Mouse (Mus musculus): ENCODE results near the gene Tmem136.
A peak's percentile ranks its signal among the peaks of the same experiment; 100 is the strongest.
"Not testable (repeated sequence)": the region's sequence is repeated elsewhere in the genome, so short reads cannot be mapped to it uniquely, and the experiment has no call there.

The Tmem136 gene

GRCm38 (mm10) chr9:43116134-43116996, at the start of gene Tmem136:
Gene Tmem136, minus strand, starts transcription at chr9:43116570.
- DNase-seq (ENCODE audit: low spot score): peak; percentile 73

DNA sequence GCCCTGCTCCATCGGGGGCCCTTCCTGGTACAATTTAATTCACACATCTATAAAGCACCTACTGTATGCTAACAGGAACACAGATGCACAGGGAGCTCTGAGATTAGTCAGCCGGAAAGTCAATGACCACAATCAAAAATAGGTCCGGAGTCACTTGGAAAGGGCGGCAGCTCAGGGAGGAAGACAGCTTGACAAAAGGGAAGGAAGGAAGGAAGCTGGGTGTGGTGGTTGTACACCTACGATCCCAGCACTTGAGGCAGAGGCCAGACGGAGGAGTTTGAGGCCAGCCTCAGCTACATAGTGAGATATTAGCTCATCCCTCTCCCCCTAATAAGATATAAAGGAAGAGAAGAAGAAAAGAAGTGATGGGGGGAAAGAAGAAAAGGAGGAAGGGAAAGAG, 39.6 kb upstream of the Tmem136 start:
- DNase-seq (ENCODE audit: low spot score): no peak

GRCm38 (mm10) chr9:43151779-43152178, 35.4 kb upstream of the Tmem136 start:
- no peak for DNase-seq (ENCODE audit: low spot score)

DNA sequence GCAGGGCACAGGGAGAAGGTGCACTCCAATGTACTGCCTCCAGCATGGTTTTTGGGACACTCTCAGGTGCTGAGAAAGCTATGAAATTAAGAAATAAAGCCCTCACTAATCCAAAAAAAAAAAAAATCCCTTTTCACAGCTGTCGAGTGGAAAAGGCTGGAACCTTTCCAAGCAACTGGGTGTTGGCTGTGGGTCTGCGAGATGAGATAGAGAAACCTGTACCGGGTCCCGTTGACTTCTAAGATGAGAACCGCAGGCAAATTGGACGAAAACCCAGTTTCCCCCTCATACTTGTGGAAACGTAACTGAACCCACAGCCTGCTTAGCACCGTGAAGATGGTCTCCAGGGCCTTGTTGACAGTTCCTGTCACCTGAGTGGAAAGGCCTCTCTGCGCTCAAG, 34.6 kb upstream of the Tmem136 start:
- no peak for DNase-seq (ENCODE audit: low spot score)

DNA sequence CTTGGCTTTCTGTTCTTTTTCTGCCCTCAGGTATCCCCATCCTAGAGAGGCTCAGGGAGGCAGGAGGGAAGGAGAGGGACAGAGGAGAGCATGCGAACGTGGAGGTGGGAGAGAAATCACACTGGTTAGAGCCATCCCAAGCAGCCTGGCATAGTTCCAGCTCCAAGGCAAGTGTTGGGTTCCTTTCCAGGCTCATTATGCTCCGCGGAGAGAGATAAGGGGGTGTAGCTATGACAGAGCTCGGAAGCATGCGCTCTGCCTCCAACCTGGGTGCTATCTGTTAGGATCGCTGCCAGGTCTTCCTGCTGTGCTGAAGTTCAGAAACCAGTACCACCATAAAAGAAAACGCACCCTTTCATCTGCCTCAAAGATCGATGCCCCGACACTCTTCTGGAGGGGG, 33.7 kb upstream of the Tmem136 start:
- peak; percentile 29 for DNase-seq (ENCODE audit: low spot score)

GRCm38 (mm10) chr9:43149498-43149897, 33.1 kb upstream of the Tmem136 start:
- DNase-seq (ENCODE audit: low spot score): no peak

- DNase-seq (ENCODE audit: low spot score): no peak
These were observed 28.8 kb upstream of the Tmem136 start for GRCm38 (mm10) chr9:43145196-43145595.

GRCm38 (mm10) chr9:43144206-43144810, 27.9 kb upstream of the Tmem136 start:
- no peak for DNase-seq (ENCODE audit: low spot score)

GRCm38 (mm10) chr9:43141839-43142238, 25.5 kb upstream of the Tmem136 start:
- DNase-seq (ENCODE audit: low spot score): peak; percentile 56

GRCm38 (mm10) chr9:43133525-43133924, 17.2 kb upstream of the Tmem136 start:
- DNase-seq (ENCODE audit: low spot score): no peak

DNA sequence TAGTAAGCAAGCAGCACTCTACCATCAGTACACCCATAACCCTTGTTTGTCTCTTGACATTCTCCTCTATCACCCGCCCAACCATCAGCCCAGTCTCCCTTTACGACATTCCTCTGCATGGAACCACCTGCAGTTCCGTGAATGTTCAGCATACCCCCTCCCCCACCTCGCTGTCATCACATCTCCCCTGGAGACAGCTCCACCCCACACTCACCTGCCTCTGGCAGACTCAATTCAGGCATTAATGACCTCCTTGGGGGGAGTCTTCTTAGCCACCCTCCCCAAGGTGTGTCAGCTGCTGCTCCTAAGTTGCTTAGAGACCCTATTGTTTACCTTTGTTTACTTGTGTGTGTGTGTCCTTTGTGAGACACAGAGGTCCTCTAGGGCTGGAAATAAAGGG, 16.0 kb upstream of the Tmem136 start:
- DNase-seq (ENCODE audit: low spot score): no peak

DNA sequence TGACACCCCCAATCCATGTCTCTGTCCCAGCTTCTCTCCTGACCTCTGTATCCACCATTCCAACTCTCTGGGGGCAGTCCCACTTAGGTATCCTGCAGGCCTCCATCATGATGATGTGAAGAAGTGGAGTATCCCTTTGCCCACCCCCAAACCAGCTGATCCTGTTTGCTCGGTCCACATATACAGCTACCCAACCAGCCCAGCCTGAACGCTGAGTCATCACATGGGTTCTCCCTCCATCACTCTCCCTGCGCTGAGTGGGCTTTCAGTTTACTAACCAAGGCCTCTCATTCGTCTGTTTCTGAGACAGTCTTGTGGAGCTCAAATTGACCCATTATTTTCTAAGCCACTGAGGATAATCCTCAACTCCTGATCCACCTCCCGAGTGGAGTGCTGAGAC, 15.6 kb upstream of the Tmem136 start:
- no peak for DNase-seq (ENCODE audit: low spot score)

DNA sequence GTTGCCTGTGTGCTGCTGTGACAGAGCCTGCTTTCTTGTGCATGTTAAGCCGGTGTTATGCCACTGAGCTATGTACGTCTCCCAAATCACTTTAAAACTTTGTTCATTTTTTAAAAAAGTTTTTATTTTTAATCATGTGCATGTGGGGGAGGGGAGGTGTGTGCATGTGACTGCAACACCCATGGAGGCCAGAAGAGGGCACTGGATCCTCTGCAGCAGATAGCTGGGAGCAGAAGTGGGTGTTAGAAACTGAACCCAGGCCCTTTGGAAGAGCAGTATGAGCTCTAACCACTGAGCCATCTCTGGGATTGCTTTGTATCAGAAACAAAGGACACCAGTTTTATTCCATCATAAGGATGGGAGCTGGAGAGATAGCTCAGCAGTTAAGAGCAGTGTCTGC, 14.3 kb upstream of the Tmem136 start:
- DNase-seq (ENCODE audit: low spot score): no peak

GRCm38 (mm10) chr9:43127101-43127787, 10.9 kb upstream of the Tmem136 start:
- peak; percentile 47 for DNase-seq (ENCODE audit: low spot score)

- DNase-seq (ENCODE audit: low spot score): no peak
These were observed 6.0 kb upstream of the Tmem136 start for GRCm38 (mm10) chr9:43122379-43122778.

GRCm38 (mm10) chr9:43121948-43122347, 5.6 kb upstream of the Tmem136 start:
- DNase-seq (ENCODE audit: low spot score): not testable (repeated sequence)

DNA sequence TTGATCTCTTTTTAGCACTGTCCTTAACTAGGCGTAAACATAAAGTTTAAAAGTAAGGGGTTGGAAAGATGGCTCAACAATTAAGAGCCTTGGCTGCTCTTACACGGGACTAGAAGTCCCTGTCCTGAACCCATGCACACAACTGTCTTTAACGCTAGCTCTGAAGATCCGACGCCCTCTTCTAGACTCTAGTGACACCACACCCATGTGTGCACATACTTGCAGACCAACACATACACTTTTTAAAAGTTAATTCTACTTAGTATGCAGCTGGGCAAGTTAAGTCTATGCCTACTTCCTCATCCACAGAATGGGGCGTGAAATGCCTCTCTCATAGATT, 597 bp upstream of the Tmem136 start:
- DNase-seq (ENCODE audit: low spot score): no peak

DNA sequence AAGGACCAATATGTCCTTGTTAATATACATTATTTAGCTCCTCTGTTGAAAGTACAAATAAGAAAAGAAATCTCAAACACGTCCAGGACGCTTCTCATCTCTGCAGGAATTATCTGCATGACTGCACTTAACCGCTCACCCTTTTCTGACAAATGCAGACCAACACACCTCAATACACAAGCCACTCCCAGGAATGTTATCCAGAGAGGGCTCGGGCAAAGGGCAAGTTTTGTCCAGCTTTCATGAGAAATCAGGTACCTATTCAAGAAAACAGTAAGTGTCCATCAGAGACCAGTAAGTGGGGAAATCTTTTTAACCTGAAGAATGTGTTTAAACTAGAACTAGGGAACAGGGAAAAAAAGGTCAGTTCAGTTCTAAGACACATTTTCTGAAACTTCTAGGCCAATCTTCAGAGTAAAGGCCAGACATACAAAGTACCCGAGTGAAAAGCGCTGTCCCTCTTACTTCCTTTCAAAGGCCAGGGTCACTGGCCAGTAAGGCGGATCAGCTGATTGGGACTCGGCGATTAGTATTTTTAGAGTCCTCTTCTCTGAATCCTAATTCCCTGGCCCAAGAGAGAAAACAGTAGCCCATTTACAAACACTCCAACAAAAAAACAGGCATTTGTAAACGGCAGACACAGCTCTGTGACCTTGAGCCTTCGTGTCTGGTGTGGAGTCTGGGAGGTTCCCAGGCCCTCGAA, 788 bp downstream of the Tmem136 start:
- no peak for DNase-seq (ENCODE audit: low spot score)

DNA sequence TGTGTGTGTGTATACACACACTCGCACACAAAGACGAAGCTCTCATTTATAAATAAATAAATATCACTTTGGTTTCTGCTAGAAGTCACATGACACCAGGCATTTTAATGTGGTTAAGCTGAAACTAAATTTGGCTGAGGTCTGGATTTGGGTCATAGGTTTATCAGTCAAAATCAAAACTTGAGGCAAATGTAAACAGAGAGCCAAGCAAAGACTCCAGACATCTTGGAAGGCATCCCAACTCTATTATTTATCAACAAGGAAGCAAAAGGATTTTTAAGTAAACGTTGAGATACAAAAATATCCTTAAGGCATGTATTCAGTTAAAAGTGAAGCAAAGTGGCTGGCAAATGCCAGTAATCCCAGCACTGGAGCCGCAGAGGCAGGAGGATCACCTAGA, 1.5 kb downstream of the Tmem136 start:
- DNase-seq (ENCODE audit: low spot score): no peak

DNA sequence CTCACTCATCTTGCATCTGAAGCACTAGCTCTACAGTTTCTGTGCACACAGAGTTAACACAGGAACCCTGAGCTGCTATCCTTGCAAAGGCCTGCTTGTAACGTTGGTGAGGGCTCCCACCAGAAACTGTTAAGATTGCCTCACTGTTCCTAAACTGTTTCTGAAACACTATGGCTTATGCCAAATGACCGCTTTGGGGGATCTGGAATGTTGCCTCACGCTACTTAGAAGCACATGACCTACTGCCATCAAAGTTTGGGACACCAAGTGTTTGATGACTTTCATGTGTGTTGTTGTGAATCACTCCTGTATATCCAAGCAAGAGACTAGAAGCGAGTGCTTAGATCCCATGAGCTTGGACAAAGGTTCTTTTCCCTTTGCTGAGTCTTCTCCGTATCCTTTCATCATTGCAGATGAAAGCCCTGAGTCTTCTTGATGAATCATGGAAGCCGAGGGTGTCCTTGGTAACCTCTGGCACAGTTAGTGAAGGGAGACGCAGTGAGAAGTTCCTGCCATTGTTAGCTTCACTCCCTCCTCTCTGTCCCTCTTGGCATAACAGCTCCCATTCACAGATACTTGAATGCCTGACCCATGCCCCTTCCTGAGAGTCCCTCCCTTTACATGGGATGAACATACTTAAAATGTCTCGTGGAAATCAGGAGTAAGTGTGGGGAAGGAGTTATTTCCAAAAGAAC, 5.9 kb downstream of the Tmem136 start:
- DNase-seq (ENCODE audit: low spot score): no peak

DNA sequence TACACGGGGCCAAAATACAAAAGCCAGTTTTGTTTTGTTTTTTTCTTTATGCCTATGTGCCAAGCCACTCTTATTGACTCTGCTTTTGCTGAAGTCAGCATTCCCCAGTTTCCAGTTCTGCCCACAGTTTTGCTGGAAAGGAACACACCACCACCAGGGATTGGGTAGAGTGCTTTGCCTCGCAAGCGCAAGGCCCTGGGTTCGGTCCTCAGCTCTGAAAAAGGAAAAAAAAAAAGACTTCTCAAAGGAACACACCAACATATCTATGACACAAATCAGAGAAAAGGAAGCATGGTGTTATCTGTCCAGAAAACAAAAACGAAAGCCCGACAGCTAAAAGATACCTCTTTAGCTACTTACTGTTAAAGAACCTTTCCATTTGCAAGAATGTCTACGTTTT, 7.2 kb downstream of the Tmem136 start:
- no peak for DNase-seq (ENCODE audit: low spot score)

DNA sequence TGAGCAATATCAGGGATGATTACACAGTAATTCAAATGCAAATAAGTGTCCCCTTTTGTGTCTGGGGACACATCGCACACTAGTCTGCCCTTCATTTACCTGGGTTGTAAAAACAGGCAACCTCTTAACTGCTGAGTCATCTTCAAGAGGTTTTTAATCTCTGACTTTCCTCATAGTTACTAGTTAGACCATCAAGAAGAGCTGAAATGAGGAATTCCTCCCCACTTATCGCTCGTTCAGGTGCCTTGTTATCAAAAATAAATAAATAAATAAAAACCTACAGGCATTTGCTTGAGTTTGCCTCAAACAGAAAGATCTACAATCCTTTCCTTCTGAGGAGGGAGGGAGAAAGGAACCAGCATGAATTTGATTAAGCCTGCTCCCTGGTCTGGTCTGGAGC, 7.6 kb downstream of the Tmem136 start:
- DNase-seq (ENCODE audit: low spot score): no peak
